Mouse (Mus musculus): Measurements from ENCODE around the gene Gm11011. TPM values are rescaled to one million over a fixed set of nuclear protein-coding genes. Genes with fewer than 3 reads are reported as not detected.

Gm11011 gene
- polyA plus RNA-seq, 1 experiment from 2014 or later = not detected

GRCm38 (mm10) chr2:169621201-169621710, 33.7 kb upstream of the Gm11011 start:
- H3K36me3 ChIP-seq (ENCODE audit: control insufficient read depth, insufficient read depth, low read length) = no peaks in the 10 kb centered on the region
- no peaks in the 10 kb centered on the region for H3K9me3 ChIP-seq (ENCODE audit: control insufficient read depth, low read length)
- H3K27ac ChIP-seq (replicated peaks; ENCODE audit: low read depth, low read length) = peak overlapping the region; percentile 36; the same call in 1 of the 2 replicates
- H3K4me1 ChIP-seq (ENCODE audit: control insufficient read depth, insufficient read depth, low read length) = peaks cover 17% of the 10 kb centered on the region
- DNase-seq (ENCODE audit: low spot score) (peak; percentile 77), ATAC-seq (ENCODE audit: insufficient number of reproducible peaks, low FRiP score, low TSS enrichment, low read depth) (peak; percentile 44; the same call in 1 of the 2 replicates)
- H3K4me3 ChIP-seq (ENCODE audit: low read depth, low read length) = peak overlapping the region; percentile 14
- H3K9ac ChIP-seq (ENCODE audit: low read length) = peak overlapping the region; percentile 47
- H3K27me3 ChIP-seq (ENCODE audit: control insufficient read depth, insufficient read depth, low read length) = no peaks in the 10 kb centered on the region
- WGBS = 4% methylated on average over 15 of the region's 15 CpGs
- peak overlapping the region; percentile 63 for H3K4me2 ChIP-seq (ENCODE audit: low read depth, severe bottlenecking)

DNA sequence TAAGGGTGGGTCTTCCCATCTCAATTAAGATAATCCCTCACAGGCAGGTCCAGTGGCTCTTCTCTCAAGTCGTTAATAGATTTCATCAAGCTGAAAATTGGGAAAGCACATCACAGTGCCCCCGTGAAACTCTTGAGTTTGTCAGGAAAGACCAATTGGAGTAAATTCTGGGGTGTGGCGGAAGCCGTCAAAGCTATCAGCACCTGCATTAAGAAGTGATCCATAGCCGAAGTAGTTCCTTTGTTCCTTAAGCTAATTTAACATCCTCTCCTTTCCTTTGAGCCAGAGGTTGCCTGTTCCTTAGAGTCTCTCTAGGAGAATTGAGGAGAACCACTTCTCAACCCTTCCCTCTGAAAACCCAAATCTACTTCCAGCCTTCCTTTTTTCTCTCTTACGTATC, 28.5 kb upstream of the Gm11011 start:
- Histone ChIP-seq H3K9ac (ENCODE audit: low read length) (no peak overlapping the region), H3K4me1 (ENCODE audit: control insufficient read depth, insufficient read depth, low read length) (peaks cover 16% of the 10 kb centered on the region), H3K36me3 (ENCODE audit: control insufficient read depth, insufficient read depth, low read length) (no peaks in the 10 kb centered on the region), H3K27me3 (ENCODE audit: control insufficient read depth, insufficient read depth, low read length) (no peaks in the 10 kb centered on the region), H3K9me3 (ENCODE audit: control insufficient read depth, low read length) (no peaks in the 10 kb centered on the region), H3K4me3 (ENCODE audit: low read depth, low read length) (no peak overlapping the region), H3K4me2 (ENCODE audit: low read depth, severe bottlenecking) (no peak overlapping the region), H3K27ac (replicated peaks; ENCODE audit: low read depth, low read length) (no peak overlapping the region)
- ATAC-seq (ENCODE audit: insufficient number of reproducible peaks, low FRiP score, low TSS enrichment, low read depth) (no peak), DNase-seq (ENCODE audit: low spot score) (no peak)
- 65% methylated on average over 6 of the region's 6 CpGs for WGBS

GRCm38 (mm10) chr2:169614683-169615082, 27.1 kb upstream of the Gm11011 start:
- H3K4me3 ChIP-seq (ENCODE audit: low read depth, low read length) = no peak overlapping the region

GRCm38 (mm10) chr2:169611557-169611956, 24.0 kb upstream of the Gm11011 start:
- H3K36me3 ChIP-seq (ENCODE audit: control insufficient read depth, insufficient read depth, low read length) = no peaks in the 10 kb centered on the region
- DNase-seq (ENCODE audit: low spot score) (peak; percentile 71), ATAC-seq (ENCODE audit: insufficient number of reproducible peaks, low FRiP score, low TSS enrichment, low read depth) (no peak)
- H3K4me2 ChIP-seq (ENCODE audit: low read depth, severe bottlenecking) = no peak overlapping the region
- no peaks in the 10 kb centered on the region for H3K9me3 ChIP-seq (ENCODE audit: control insufficient read depth, low read length)
- no peak overlapping the region for H3K4me3 ChIP-seq (ENCODE audit: low read depth, low read length)
- H3K27me3 ChIP-seq (ENCODE audit: control insufficient read depth, insufficient read depth, low read length) = no peaks in the 10 kb centered on the region
- no peak overlapping the region for H3K27ac ChIP-seq (replicated peaks; ENCODE audit: low read depth, low read length)
- H3K9ac ChIP-seq (ENCODE audit: low read length) = no peak overlapping the region
- peaks cover 23% of the 10 kb centered on the region for H3K4me1 ChIP-seq (ENCODE audit: control insufficient read depth, insufficient read depth, low read length)
- WGBS = 12% methylated on average over 7 of the region's 7 CpGs

More at GRCm38 (mm10) chr2:169614683-169615082, 27.1 kb upstream of the Gm11011 start:
- no peak overlapping the region for H3K4me2 ChIP-seq (ENCODE audit: low read depth, severe bottlenecking)
- H3K36me3 ChIP-seq (ENCODE audit: control insufficient read depth, insufficient read depth, low read length) = no peaks in the 10 kb centered on the region
- WGBS = 65% methylated on average over 4 of the region's 4 CpGs
- no peak overlapping the region for H3K27ac ChIP-seq (replicated peaks; ENCODE audit: low read depth, low read length)
- H3K9ac ChIP-seq (ENCODE audit: low read length) = no peak overlapping the region
- DNase-seq (ENCODE audit: low spot score) = no peak
- no peaks in the 10 kb centered on the region for H3K9me3 ChIP-seq (ENCODE audit: control insufficient read depth, low read length)
- H3K27me3 ChIP-seq (ENCODE audit: control insufficient read depth, insufficient read depth, low read length) = no peaks in the 10 kb centered on the region
- no peak for ATAC-seq (ENCODE audit: insufficient number of reproducible peaks, low FRiP score, low TSS enrichment, low read depth)
- H3K4me1 ChIP-seq (ENCODE audit: control insufficient read depth, insufficient read depth, low read length) = peaks cover 23% of the 10 kb centered on the region

DNA sequence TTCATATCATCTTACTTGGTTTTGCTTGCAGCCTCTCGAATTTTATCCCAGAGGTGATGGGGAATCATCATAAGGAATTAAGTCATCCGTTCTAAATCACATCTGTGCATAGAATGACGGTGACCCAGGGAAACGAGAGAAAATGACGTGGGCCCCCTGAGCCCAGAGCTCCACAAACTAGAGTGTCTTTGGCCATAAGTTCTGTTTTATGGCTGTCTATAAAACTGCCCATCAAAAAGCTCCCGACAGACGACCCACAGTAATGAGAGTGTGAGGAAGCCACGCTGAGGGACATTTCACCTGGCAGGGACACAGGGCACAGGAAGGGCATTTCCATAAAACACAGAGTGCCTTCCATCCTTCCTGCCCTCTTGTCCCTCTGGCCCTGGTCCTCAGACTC, 23.3 kb upstream of the Gm11011 start:
- Histone ChIP-seq H3K36me3 (ENCODE audit: control insufficient read depth, insufficient read depth, low read length) (no peaks in the 10 kb centered on the region), H3K27me3 (ENCODE audit: control insufficient read depth, insufficient read depth, low read length) (no peaks in the 10 kb centered on the region), H3K27ac (replicated peaks; ENCODE audit: low read depth, low read length) (no peak overlapping the region), H3K4me2 (ENCODE audit: low read depth, severe bottlenecking) (peak overlapping the region; percentile 28; the same call in 1 of the 2 replicates), H3K9ac (ENCODE audit: low read length) (no peak overlapping the region), H3K4me3 (ENCODE audit: low read depth, low read length) (no peak overlapping the region), H3K9me3 (ENCODE audit: control insufficient read depth, low read length) (no peaks in the 10 kb centered on the region), H3K4me1 (ENCODE audit: control insufficient read depth, insufficient read depth, low read length) (peaks cover 23% of the 10 kb centered on the region)
- WGBS = 11% methylated on average over 8 of the region's 8 CpGs
- no peak for ATAC-seq (ENCODE audit: insufficient number of reproducible peaks, low FRiP score, low TSS enrichment, low read depth)
- peak; percentile 46 for DNase-seq (ENCODE audit: low spot score)

DNA sequence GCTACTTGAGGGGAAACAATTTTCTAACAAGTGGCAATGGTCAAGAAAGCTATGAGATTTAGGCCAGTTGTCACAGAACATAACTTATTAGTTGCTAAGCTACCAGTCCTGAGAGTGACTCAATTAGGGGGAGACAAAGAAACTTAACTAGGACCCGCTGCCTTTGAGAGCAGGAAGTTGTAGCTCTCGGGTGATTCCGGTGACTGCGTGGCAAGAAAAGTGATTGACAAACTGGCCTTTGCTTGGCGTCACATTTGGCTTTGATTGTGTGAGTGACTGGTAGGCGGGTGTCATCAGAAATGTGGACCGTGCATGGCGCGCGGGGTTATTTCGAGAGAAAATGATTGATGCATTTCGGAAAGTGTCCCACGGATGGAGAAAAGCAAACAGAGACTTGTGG, 22.4 kb upstream of the Gm11011 start:
- Histone ChIP-seq H3K9ac (ENCODE audit: low read length) (no peak overlapping the region; the same call in 1 of the 2 replicates), H3K27ac (replicated peaks; ENCODE audit: low read depth, low read length) (peak overlapping the region; percentile 37; the same call in 1 of the 2 replicates), H3K4me1 (ENCODE audit: control insufficient read depth, insufficient read depth, low read length) (peaks cover 23% of the 10 kb centered on the region), H3K9me3 (ENCODE audit: control insufficient read depth, low read length) (no peaks in the 10 kb centered on the region), H3K36me3 (ENCODE audit: control insufficient read depth, insufficient read depth, low read length) (no peaks in the 10 kb centered on the region), H3K4me3 (ENCODE audit: low read depth, low read length) (no peak overlapping the region), H3K4me2 (ENCODE audit: low read depth, severe bottlenecking) (peak overlapping the region; percentile 28; the same call in 1 of the 2 replicates), H3K27me3 (ENCODE audit: control insufficient read depth, insufficient read depth, low read length) (no peaks in the 10 kb centered on the region)
- ATAC-seq (ENCODE audit: insufficient number of reproducible peaks, low FRiP score, low TSS enrichment, low read depth) (no peak), DNase-seq (ENCODE audit: low spot score) (peak; percentile 71)
- 9% methylated on average over 13 of the region's 13 CpGs for WGBS

DNA sequence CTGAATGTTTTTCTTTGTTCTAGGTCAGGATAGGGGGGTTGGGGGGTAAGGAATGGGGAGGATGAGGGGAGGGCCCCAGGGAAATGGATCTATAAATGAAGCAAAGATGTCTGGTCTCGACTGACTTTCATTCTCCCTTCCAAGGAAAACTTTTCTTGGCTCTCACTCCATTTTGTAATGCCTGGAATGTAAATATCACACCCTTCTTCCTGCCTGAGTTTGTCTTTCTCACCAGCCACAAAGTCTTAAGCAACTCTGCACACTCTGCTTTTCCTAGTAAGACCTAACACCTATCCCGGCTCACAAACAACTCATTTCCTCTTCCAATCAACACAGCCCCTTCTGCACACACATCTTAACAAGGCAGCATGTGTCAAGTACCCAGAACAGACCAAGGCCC, 20.2 kb upstream of the Gm11011 start:
- no peak overlapping the region for H3K4me3 ChIP-seq (ENCODE audit: low read depth, low read length)
- 29% methylated on average over 2 of the region's 2 CpGs for WGBS
- H3K27me3 ChIP-seq (ENCODE audit: control insufficient read depth, insufficient read depth, low read length) = no peaks in the 10 kb centered on the region
- DNase-seq (ENCODE audit: low spot score) (no peak), ATAC-seq (ENCODE audit: insufficient number of reproducible peaks, low FRiP score, low TSS enrichment, low read depth) (no peak)
- no peak overlapping the region for H3K27ac ChIP-seq (replicated peaks; ENCODE audit: low read depth, low read length)
- H3K9ac ChIP-seq (ENCODE audit: low read length) = no peak overlapping the region
- no peaks in the 10 kb centered on the region for H3K36me3 ChIP-seq (ENCODE audit: control insufficient read depth, insufficient read depth, low read length)
- H3K4me2 ChIP-seq (ENCODE audit: low read depth, severe bottlenecking) = no peak overlapping the region
- H3K9me3 ChIP-seq (ENCODE audit: control insufficient read depth, low read length) = no peaks in the 10 kb centered on the region
- H3K4me1 ChIP-seq (ENCODE audit: control insufficient read depth, insufficient read depth, low read length) = peaks cover 20% of the 10 kb centered on the region

DNA sequence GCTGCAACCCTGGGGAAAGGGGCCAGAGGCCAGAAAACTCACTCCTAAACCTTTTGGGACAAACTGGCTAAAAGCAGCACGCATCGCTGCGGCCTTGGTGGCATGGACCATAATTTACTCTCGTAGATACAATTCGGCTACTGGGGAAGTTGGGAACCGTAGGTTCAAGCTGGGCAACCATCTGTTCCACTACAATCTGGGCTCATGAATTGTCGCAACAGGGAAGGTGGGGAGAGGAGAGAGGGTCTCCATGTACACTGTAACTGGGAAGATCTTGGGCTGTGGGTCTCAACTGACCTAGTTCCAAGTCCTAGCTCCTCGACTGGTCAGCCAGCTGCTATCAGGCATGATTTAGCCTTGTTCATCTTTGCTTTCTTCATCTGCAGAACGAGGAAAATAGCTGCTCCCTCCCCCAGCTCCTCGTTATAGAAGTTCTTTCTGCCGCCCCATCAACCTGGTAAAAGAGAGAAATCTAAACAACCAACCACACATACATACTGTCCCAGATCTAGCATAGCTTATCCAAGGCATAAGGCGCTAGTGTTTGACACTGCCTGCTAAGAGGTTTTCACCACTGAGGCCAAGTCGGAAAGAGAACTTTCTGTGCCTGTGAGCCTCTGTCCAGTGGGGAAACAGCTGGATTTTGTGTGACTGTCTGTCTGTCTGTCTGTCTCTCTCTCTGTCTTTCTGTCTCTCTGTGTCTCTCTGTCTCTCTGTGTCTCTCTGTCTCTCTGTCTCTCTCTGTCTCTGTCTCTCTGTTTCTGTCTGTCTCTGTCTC, 19.5 kb upstream of the Gm11011 start:
- Histone ChIP-seq H3K27ac (replicated peaks; ENCODE audit: low read depth, low read length) (no peak overlapping the region), H3K4me2 (ENCODE audit: low read depth, severe bottlenecking) (no peak overlapping the region), H3K9me3 (ENCODE audit: control insufficient read depth, low read length) (no peaks in the 10 kb centered on the region), H3K36me3 (ENCODE audit: control insufficient read depth, insufficient read depth, low read length) (no peaks in the 10 kb centered on the region), H3K27me3 (ENCODE audit: control insufficient read depth, insufficient read depth, low read length) (no peaks in the 10 kb centered on the region), H3K9ac (ENCODE audit: low read length) (no peak overlapping the region), H3K4me1 (ENCODE audit: control insufficient read depth, insufficient read depth, low read length) (peaks cover 20% of the 10 kb centered on the region), H3K4me3 (ENCODE audit: low read depth, low read length) (no peak overlapping the region)
- DNase-seq (ENCODE audit: low spot score) (no peak), ATAC-seq (ENCODE audit: insufficient number of reproducible peaks, low FRiP score, low TSS enrichment, low read depth) (no peak)
- WGBS = 72% methylated on average over 13 of the region's 13 CpGs
